ENCODE assay signal across 17 mouse cellular contexts in the genomic region with DNA sequence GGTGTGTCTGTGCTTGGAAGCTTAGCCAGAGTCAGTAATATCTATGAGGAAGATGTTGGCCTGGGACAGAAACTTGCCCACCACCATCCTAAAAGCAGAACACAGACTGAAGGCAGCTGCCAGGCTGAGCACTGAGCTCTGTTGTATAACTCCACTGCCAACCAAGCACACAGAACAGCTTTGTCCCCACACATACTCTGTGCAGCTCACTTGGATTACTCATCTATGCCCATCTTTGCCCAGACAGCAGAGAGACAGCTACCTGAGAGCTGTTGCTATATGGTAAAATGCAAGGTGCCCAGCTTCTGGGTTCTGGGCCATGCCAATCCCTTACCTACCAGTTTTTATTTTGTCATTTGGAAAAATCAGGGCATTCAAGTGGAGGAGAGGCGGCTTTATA.
"Had no signal": no experiment of that assay in that cellular context is flagged by ENCODE, and none has a peak within 500 bp of the region (broad histone marks: within the 10 kb centered on the region; RNA-seq: fewer than 3 reads in every experiment).

No protein-coding gene starts in this region.

- H3K36me3 ChIP-seq: liver, embryonic 13.5 days; midbrain, embryonic 13.5 days; neural tube, embryonic 13.5 days had no signal

- H3K4me3 ChIP-seq: liver, embryonic 13.5 days; midbrain, embryonic 13.5 days; myocyte; neural tube, embryonic 13.5 days had no signal

- H3K9ac ChIP-seq: liver, embryonic 13.5 days; midbrain, embryonic 13.5 days; neural tube, embryonic 13.5 days had no signal

- H3K4me2 ChIP-seq: liver, embryonic 13.5 days; midbrain, embryonic 13.5 days; neural tube, embryonic 13.5 days had no signal

- H3K4me1 ChIP-seq: liver, embryonic 13.5 days; midbrain, embryonic 13.5 days had no signal

- H3K27me3 ChIP-seq: liver, embryonic 13.5 days; midbrain, embryonic 13.5 days; neural tube, embryonic 13.5 days had no signal

- DNase-seq: kidney, adult 18-20 months; kidney, adult 9 months; kidney, postnatal 14 days; kidney, postnatal 4 days; liver, embryonic 13.5 days; lung, adult 2 months; lung, postnatal 14 days; lung, postnatal 4 days; right cerebral cortex, postnatal 25 days; thymus, adult 2 months; thymus, postnatal 14 days; thymus, postnatal 4 days had no signal

- ATAC-seq: intestine, embryonic 16.5 days; midbrain, embryonic 13.5 days; midbrain, embryonic 16.5 days had no signal

- H3K9me3 ChIP-seq: liver, embryonic 13.5 days; midbrain, embryonic 13.5 days had no signal

- H3K27ac ChIP-seq: liver, embryonic 13.5 days; midbrain, embryonic 13.5 days; neural tube, embryonic 13.5 days had no signal
